Mouse (Mus musculus) myocyte (in vitro differentiated cells): ENCODE results near the gene 2510009E07Rik.

Experiments used
- CEBPB ChIP-seq: IDR thresholded peaks from 2 replicates; pipeline ENCODE4 v1.6.1; 2011; ENCODE audit warnings: mild to moderate bottlenecking, moderate library complexity; ENCODE audit not compliant: poor library complexity, insufficient read depth, severe bottlenecking
- E2F4 ChIP-seq: IDR thresholded peaks from one replicate; pipeline ENCODE4 v1.6.1; 2011; ENCODE audit warnings: mild to moderate bottlenecking, control low read depth, moderate library complexity; ENCODE audit not compliant: insufficient read depth
- POLR2A ChIP-seq: IDR thresholded peaks from one replicate; pipeline ENCODE4 v1.6.1; 2011; ENCODE audit warnings: low read depth, mild to moderate bottlenecking, control low read depth, moderate library complexity; ENCODE audit not compliant: insufficient read length
- REST ChIP-seq: IDR thresholded peaks from one replicate; pipeline ENCODE4 v1.6.1; 2011; ENCODE audit warnings: mild to moderate bottlenecking, control low read depth, moderate library complexity; ENCODE audit not compliant: insufficient read depth, insufficient read length
- SRF ChIP-seq: IDR thresholded peaks from one replicate; pipeline ENCODE4 v1.6.1; 2011; ENCODE audit warnings: low read depth; ENCODE audit not compliant: control insufficient read depth, insufficient read length

GRCm38 (mm10) chr16:21648800-21649199, 45.7 kb downstream of the 2510009E07Rik start:
- TF ChIP-seq CEBPB (no peak), SRF (no peak), POLR2A (no peak), E2F4 (no peak), REST (no peak)
